Mouse (Mus musculus): Measurements from ENCODE around the gene RPS10-NUDT3.

The RPS10-NUDT3 gene

GRCm38 (mm10) chr17:27610679-27611518, 24.1 kb downstream of the RPS10-NUDT3 start:
- no peak for DNase-seq (ENCODE audit: low read depth)

DNA sequence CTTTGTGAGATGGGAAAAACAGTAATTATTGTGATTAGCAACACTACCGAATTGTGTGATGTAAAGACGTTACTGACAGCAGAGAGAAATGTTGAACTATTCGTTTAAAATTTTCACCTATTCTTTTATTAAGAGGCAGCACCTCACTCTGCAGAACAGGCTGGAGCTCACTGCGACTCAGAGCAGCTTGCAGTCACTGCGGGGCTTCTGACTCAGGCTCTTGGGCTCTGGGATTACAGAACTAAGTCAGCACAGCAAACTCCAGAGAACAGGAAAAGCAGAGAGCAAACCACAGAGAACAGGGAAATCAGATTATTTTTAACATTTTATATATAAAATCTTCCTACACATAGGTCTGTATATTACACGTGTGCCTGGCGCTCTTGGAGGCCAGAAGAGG, 25.4 kb downstream of the RPS10-NUDT3 start:
- no peak for DNase-seq (ENCODE audit: low read depth)

GRCm38 (mm10) chr17:27603522-27604234, 31.3 kb downstream of the RPS10-NUDT3 start:
- DNase-seq (ENCODE audit: low read depth), result no peak

DNA sequence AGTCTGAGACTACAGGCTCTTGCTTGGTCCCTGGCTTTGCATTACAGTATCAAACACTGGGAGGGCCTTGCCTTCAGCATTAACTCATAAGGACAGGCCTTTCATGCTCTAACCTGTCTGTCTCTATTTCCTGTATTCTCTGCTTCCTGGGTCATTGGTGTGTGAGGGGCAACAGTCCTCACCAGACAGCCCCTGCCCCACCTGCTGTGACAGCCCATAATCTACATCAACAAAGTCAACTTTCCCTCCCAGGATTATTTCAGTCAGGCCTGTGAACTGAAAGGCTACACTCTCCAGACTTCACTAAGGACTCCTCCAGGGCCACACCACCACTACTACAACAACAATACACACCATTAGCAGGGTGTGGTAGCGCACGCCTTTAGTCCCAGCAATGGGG, 32.0 kb downstream of the RPS10-NUDT3 start:
- no peak for DNase-seq (ENCODE audit: low read depth)

DNA sequence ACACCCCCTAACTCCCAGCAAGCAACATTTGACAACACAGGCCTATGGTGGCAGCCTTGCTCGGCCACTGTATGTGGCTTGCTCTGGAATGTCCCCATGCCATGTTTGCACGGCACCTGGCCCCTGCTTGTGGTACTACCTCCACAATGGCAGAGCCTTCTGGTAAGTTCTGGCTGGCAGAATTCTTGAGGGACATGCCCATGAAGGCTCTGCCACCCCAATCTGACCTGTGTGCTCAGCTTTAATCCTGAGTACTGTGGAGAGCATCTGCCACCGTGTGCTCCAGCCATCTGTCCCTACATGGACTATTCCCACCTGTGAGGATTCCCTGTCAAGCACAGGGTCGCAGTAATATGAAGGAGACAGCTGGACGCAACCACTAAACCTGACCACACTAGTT, 34.2 kb downstream of the RPS10-NUDT3 start:
- no peak for DNase-seq (ENCODE audit: low read depth)

- no peak for DNase-seq (ENCODE audit: low read depth)
Measured at GRCm38 (mm10) chr17:27600286-27600685, 34.7 kb downstream of the RPS10-NUDT3 start.

DNA sequence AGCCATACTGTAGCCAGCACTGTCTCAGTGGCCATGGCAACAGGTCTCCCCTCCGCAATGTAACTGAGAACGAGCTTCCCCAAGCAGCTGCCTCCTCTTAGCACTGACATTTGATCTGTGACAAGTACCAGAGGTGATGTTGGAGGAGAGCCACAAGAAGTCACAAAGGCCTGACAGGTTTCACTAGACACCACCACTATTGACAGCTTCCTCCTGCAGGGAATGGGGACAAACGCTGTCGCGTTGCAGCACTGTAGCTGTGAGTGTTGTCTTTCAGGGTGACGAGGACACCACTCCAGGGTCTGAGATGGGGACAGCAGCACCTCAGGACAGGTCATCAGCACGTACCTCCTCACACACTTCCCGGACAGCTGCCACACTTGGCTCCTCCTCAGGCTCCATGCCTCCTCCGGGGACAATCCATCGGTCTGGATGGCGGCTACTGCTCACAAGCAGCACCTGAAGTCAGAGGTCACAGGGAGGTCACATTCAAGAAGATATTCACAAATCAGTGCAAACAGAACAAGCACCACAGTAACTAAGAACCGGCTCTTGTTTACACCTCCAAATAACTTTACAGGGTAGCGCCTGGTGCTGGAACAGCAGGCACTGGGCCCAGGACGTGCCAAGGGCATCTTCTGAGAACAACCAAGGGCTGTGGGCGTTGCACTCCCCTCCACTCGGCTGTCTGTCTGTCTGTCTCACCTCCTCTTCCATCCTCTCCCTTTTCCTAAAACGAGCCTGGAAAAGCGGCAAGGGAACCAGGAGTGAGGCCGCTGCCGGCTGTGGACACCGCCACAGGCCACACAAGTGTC, 38.4 kb downstream of the RPS10-NUDT3 start:
- DNase-seq (ENCODE audit: low read depth), result no peak

DNA sequence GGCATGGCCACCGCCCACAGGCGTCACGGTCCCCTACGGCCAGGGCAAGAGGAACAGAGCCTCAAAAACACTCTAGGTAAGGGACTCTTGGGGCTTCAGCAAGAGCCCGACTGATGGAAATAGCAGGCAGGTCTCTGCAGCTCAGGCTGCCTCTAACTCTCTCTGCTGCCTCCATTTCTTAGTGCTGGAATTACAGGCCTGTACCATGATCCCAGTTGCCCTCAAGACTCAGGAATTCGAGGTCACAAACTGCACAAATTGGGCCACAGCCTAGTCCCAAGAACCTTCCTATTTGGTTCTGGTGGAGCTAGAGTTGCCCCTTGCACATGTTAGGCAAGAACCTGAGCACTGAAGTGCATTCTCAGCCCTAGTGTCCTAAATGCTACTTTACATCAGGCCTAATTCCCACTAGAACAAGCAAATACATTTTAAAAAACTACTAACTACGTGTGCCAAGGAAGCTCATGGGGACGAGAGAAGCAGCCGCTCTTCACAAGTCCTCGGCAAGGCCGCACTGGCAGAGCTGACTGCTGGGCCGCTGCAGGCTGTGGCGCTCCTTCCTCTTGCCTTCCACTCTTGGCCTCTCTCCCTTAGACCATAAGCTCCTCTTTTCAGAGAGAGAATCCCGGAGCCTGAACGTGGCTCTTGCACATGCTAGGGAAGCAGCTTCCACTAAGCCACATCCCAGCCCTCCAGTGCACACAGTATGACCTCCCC, 39.2 kb downstream of the RPS10-NUDT3 start:
- no peak for DNase-seq (ENCODE audit: low read depth)

DNA sequence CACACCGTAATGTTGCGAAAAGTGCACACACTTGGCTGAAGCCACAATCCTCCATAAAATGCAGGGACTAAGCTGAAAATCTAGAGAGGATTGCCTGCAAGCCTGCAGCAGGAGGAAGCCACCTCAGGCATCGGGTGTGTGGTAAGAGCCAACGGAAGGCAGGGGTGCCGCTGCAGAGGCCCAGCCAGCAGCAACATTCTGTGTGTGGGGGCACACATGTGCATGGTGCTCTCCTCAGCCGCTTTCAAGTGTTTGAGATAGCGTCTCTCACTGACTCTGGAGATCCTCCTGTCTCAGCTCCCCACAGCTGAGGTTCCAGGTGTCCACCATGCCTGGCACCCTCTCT, 42.5 kb downstream of the RPS10-NUDT3 start:
- no peak for DNase-seq (ENCODE audit: low read depth)

GRCm38 (mm10) chr17:27591826-27592564, 43.0 kb downstream of the RPS10-NUDT3 start:
- peak; percentile 86 for DNase-seq (ENCODE audit: low read depth)

DNA sequence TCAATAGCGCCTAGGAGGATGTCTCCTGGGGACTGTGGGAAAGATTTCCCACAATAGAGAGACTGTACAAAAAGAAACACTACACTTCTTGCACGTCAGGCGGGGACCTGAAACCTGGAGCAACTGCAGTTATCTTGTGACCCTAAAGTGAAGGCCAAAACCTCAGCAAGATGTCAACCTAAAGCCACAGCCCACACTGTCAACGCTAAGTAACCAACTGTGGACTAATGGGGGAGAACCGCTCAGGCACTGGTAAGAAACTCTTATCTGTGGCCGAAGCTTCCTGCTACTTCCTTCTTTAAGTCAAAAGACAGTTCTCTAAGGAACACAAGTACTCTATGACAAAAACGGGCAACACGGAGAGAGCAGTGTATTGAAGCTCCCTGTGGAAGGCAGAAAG, 46.8 kb downstream of the RPS10-NUDT3 start:
- DNase-seq (ENCODE audit: low read depth), result peak; percentile 21

DNA sequence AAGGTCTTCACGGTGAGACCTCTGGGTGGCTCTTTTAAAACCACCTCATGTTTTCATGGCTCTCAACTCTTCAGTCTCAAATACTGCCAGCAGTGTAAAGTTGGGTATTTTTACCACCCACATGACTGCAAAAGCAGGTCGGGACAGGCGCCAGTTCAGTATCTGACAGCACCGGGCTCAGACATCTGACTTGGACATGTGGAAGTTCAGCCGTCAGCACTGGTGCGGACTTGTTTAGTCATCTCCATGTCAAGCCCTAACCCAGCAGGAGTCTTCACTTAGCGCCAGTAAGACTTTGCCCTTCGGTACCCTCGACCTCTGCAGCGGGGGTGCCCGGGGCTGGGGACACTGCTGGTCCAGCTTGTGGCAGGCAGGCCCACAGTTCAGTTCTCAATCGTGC, 47.8 kb downstream of the RPS10-NUDT3 start:
- DNase-seq (ENCODE audit: low read depth), result no peak

GRCm38 (mm10) chr17:27586661-27587060, 48.4 kb downstream of the RPS10-NUDT3 start:
- no peak for DNase-seq (ENCODE audit: low read depth)

DNA sequence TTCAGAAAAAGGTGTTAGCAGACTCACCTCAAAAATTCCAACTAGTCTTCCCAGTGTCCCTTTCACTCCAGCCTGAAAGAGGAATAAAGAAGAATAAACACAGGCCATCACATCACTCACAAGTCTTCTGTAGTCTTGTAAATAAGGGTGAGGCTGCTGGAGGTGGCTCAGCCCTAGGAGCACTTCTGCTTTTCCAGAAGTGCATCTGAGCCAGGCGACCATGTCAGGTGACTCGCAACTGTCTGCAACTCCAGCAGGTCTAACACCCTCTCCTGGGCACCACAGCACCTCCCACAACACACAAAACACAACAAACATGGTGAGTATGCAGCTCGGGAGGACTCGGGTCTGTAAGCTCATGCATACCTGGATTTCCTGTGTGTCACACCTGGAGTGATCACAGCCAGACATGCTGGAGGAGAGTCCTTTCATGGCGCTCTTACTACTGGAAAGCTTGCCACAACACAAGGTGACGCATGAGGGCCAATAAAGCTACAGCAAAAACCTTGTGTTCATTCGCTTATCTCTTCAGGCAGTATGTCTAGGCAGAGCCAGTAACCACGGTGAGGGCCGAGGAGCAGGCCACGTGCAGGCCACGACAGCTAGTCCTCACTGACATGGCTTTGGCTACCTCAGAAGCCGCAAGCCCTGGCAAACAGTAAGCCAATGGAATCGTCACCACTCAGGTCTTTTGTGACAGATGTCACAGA, 51.7 kb downstream of the RPS10-NUDT3 start:
- DNase-seq (ENCODE audit: low read depth), result no peak

GRCm38 (mm10) chr17:27580392-27581068, 54.5 kb downstream of the RPS10-NUDT3 start:
- DNase-seq (ENCODE audit: low read depth), result no peak

DNA sequence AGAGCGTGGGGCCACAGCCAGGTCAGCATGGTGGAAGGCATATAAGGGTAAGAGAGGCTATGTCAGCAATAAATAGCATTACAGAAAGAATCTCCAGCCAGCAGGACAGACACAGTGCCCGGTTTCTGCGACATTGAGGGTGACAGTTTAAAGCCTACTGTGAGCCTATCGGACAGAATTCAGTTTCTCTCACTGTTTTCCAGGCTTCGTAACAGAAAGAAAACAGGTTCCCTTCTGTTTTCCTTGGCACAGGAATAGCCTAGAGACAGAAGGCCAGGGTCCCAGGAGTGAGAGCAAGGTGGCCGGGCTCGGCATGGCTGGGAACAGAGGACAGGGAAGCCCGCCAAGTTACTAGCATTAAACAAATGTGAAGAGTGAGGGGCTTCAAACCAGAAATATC, 55.2 kb downstream of the RPS10-NUDT3 start:
- DNase-seq (ENCODE audit: low read depth), result no peak

DNA sequence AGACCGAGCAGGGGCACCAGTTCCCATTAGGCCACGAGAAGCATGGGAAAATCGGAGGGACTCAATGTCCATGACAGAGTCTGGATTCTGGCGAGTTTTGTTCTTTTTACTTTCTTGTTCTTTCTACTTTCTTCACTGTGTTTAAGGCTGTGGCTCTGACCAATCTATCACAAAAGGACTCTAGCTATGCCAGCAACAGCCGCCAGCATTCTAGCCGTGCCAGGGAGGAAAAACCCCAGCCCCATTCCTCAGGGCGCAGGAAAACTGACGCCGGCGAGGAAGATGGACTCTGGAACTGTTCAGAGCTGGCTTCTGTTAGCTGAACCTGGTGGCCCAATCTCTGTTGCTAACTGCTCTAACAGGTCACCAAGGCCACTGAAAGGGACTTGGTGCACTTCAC, 56.5 kb downstream of the RPS10-NUDT3 start:
- no peak for DNase-seq (ENCODE audit: low read depth)

DNA sequence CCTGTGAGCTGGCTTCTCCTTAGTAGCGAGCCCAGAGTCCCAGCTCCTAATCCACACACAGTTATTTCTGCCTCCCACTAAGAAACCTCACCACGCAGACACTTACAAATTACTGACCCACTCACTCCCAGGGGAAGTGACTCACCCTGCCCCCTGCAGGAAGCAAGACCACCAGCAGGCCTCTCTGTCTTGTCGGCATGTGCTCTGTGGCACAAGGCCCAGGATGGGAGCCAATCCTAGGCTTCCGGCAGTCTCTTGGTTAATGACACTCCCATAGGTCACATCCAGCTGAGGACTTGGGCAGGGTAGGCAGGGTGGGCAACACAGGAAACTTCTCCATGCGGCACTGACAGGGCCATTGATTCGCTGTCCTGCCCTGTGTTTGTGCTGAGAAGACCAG, 57.6 kb downstream of the RPS10-NUDT3 start:
- peak; percentile 22 for DNase-seq (ENCODE audit: low read depth)

DNA sequence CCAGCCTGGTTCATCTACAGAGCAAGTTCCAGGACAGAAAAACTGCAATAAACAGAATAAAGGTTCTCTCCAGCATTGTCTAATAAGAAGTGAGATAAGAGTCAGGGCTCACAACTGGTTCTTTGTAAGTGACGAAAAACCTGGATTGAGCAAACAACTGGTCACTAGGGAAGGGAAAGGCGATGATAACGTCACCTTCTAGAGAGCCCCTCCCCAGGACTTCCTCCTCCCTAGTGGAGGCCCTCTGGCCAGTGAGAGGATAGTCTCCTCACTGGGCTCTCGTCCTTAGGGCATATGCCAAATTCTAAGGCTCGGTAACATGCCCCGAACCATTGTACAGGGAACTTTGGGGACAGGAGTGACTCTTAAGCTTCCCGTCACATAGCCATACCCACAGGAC, 59.0 kb downstream of the RPS10-NUDT3 start:
- no peak for DNase-seq (ENCODE audit: low read depth)
